Mouse (Mus musculus) C2C12 (cell line): ENCODE measurements around the gene Mboat1. TPM values are rescaled to one million over a fixed set of nuclear protein-coding genes. Genes with fewer than 3 reads are reported as not detected.

Experiments used
- H3K27me3 ChIP-seq: one replicate; pipeline ENCODE4 v1.6.1; 2011; ENCODE audit not compliant: control insufficient read depth, insufficient read depth, insufficient read length
- H3K36me3 ChIP-seq: one replicate; pipeline ENCODE4 v1.6.1; 2011; ENCODE audit not compliant: control insufficient read depth, insufficient read depth
- H3K4me3 ChIP-seq: one replicate; pipeline ENCODE4 v1.5.1; 2011; ENCODE audit warnings: mild to moderate bottlenecking, control low read depth; ENCODE audit not compliant: poor library complexity, insufficient read depth, severe bottlenecking
- H3K79me2 ChIP-seq: one replicate; pipeline ENCODE4 v1.6.1; 2011; ENCODE audit not compliant: control insufficient read depth, insufficient read depth
- H3K79me3 ChIP-seq: one replicate; pipeline ENCODE4 v1.6.1; 2011; ENCODE audit warnings: low read depth, control low read depth
- H3ac ChIP-seq: one replicate; pipeline ENCODE3; 2011; ENCODE audit warnings: low read depth; ENCODE audit not compliant: control insufficient read depth, insufficient read length
- CEBPB ChIP-seq: IDR thresholded peaks from one replicate; pipeline ENCODE4 v1.6.1; 2011; ENCODE audit warnings: low read depth, mild to moderate bottlenecking, control low read depth, moderate library complexity
- CTCF ChIP-seq: IDR thresholded peaks from one replicate; pipeline ENCODE4 v1.5.1; 2011; ENCODE audit not compliant: control insufficient read depth, insufficient read depth, insufficient read length
- FOSL1 ChIP-seq: IDR thresholded peaks from one replicate; pipeline ENCODE4 v1.8.0; 2011; ENCODE audit warnings: mild to moderate bottlenecking, low read length; ENCODE audit not compliant: poor library complexity, insufficient read depth, severe bottlenecking
- MAX ChIP-seq: IDR thresholded peaks from one replicate; pipeline ENCODE4 v1.6.1; 2011; ENCODE audit warnings: mild to moderate bottlenecking, control low read depth
- MYOD1 ChIP-seq: IDR thresholded peaks from one replicate; pipeline ENCODE4 v1.6.1; 2011; ENCODE audit warnings: low read depth; ENCODE audit not compliant: control insufficient read depth, insufficient read length
- MYOG ChIP-seq: IDR thresholded peaks from one replicate; pipeline ENCODE4 v1.6.1; 2011; ENCODE audit not compliant: control insufficient read depth, insufficient read length; ENCODE audit errors: extremely low read depth
- USF1 ChIP-seq: IDR thresholded peaks from one replicate; pipeline ENCODE4 v1.6.1; 2011; ENCODE audit warnings: low read depth, mild to moderate bottlenecking, control low read depth, moderate library complexity
- polyA plus RNA-seq: library from polyadenylated mRNA; unstranded; fragments of >200 nt; fragmentation: generic; extraction: Trizol; gene quantifications from one replicate; pipeline ENCODE4 v1.2.1, GENCODE M21; 2012; ENCODE audit warnings: missing spikeins

The Mboat1 gene
- polyA plus RNA-seq, 1 experiment: 10.6 TPM

DNA sequence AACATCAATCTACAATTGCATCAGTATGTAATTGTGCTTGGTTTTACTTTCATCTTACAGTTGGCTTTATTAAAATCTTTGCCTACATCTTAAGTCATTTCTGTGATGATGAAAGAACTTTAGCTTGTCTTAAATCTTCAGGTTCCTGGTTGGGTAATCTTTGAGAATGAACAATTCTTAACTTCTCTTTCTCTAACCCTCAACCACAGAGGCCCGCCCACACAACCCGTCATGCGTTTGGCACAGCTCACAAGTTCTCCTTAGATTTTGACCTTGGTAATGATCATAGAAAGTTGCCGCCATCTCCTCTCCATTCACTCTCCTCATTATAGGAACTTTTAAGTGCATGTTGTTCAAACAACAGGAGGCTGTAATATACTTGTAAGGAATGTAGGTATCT is 18.0 kb downstream of the Mboat1 start:
- H3K79me2 ChIP-seq: no peaks in the 10 kb centered on the region
- H3K79me3 ChIP-seq: no peaks in the 10 kb centered on the region
- no peak overlapping the region for H3ac ChIP-seq
- TF ChIP-seq MAX: no peak
- no peak for TF ChIP-seq MYOD1
- no peak for TF ChIP-seq FOSL1
- TF ChIP-seq MYOG: no peak
- no peak for TF ChIP-seq CTCF
- no peak for TF ChIP-seq USF1
- TF ChIP-seq CEBPB: no peak
- H3K27me3 ChIP-seq: no peaks in the 10 kb centered on the region
- H3K36me3 ChIP-seq: no peaks in the 10 kb centered on the region
- H3K4me3 ChIP-seq: no peak overlapping the region

DNA sequence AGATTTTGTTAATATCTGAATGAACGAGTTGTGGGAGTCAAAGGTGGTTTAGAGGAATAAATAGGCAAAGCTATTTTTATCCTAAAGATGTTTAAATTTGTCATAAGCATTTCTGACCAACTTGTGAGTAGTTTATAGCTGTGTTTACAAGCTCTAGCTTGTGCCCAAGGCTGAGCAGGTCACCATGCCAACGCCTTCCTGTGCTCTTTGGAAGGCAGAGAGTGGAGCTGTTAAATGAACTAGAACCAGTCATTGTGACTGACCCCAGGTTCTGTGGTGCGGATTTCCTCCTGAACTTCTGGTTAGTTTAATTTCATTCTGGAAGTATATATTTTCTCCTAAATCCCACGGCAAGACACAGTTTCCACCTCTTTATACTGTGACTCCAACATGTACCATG is 23.3 kb downstream of the Mboat1 start:
- TF ChIP-seq CTCF (no peak), MAX (no peak), CEBPB (no peak), MYOG (no peak), USF1 (no peak), MYOD1 (no peak), FOSL1 (no peak)
- Histone ChIP-seq H3ac (no peak overlapping the region), H3K79me2 (no peaks in the 10 kb centered on the region), H3K36me3 (peaks cover 3% of the 10 kb centered on the region), H3K4me3 (no peak overlapping the region), H3K27me3 (no peaks in the 10 kb centered on the region), H3K79me3 (no peaks in the 10 kb centered on the region)

GRCm38 (mm10) chr13:30163521-30163920 is 27.2 kb downstream of the Mboat1 start:
- Histone ChIP-seq H3ac (no peak overlapping the region), H3K79me2 (no peaks in the 10 kb centered on the region), H3K4me3 (no peak overlapping the region), H3K36me3 (peaks cover 3% of the 10 kb centered on the region), H3K79me3 (no peaks in the 10 kb centered on the region), H3K27me3 (no peaks in the 10 kb centered on the region)
- TF ChIP-seq FOSL1: no peak
- no peak for TF ChIP-seq MAX
- no peak for TF ChIP-seq USF1
- TF ChIP-seq MYOG: no peak
- TF ChIP-seq CEBPB: no peak
- no peak for TF ChIP-seq MYOD1
- no peak for TF ChIP-seq CTCF

GRCm38 (mm10) chr13:30166138-30167090 is 30.1 kb downstream of the Mboat1 start:
- Histone ChIP-seq H3ac (no peak overlapping the region), H3K79me2 (no peaks in the 10 kb centered on the region), H3K27me3 (no peaks in the 10 kb centered on the region), H3K4me3 (no peak overlapping the region), H3K36me3 (no peaks in the 10 kb centered on the region), H3K79me3 (no peaks in the 10 kb centered on the region)
- TF ChIP-seq MAX (no peak), CTCF (no peak)

- Histone ChIP-seq H3ac (no peak overlapping the region), H3K36me3 (no peaks in the 10 kb centered on the region), H3K79me3 (no peaks in the 10 kb centered on the region), H3K27me3 (no peaks in the 10 kb centered on the region), H3K79me2 (no peaks in the 10 kb centered on the region), H3K4me3 (no peak overlapping the region)
- TF ChIP-seq MAX (no peak), MYOG (no peak), MYOD1 (no peak), CEBPB (no peak), FOSL1 (no peak), CTCF (no peak), USF1 (no peak)
Measured at GRCm38 (mm10) chr13:30167499-30167898, 31.2 kb downstream of the Mboat1 start.

- Histone ChIP-seq H3K79me3 (no peaks in the 10 kb centered on the region), H3K4me3 (no peak overlapping the region), H3K79me2 (no peaks in the 10 kb centered on the region), H3K27me3 (no peaks in the 10 kb centered on the region), H3K36me3 (no peaks in the 10 kb centered on the region), H3ac (no peak overlapping the region)
- no peak for TF ChIP-seq MYOD1
- no peak for TF ChIP-seq CTCF
- TF ChIP-seq USF1: no peak
- no peak for TF ChIP-seq FOSL1
Measured at GRCm38 (mm10) chr13:30168803-30169202, 32.5 kb downstream of the Mboat1 start.
